Mouse (Mus musculus) liver, embryonic 13.5 days (tissue): ENCODE results near the gene Csnk2b. TPM values are rescaled to one million over a fixed set of nuclear protein-coding genes. Genes with fewer than 3 reads are reported as not detected.

Experiments
- ATAC-seq: fragments of 200-750 bp; cut with Nextera tagmentation; 2 replicates; pipeline ENCODE4 v1.8.0; 2017; ENCODE audit warnings: low read depth, mild to moderate bottlenecking, moderate number of reproducible peaks, moderate library complexity
- DNase-seq: peaks from one replicate; pipeline ENCODE4 v3.0.0; 2022
- H3K27ac ChIP-seq: fragments of 300-500 bp; sonication (generic); 2 replicates; pipeline ENCODE4 v1.5.1; 2015; ENCODE audit warnings: moderate library complexity, mild to moderate bottlenecking, inconsistent platforms
- H3K27me3 ChIP-seq: fragments of 300-500 bp; sonication (generic); 2 replicates; pipeline ENCODE4 v1.6.1; 2015; ENCODE audit warnings: mild to moderate bottlenecking, inconsistent platforms
- H3K36me3 ChIP-seq: fragments of 300-500 bp; sonication (generic); 2 replicates; pipeline ENCODE4 v1.6.1; 2015; ENCODE audit warnings: mild to moderate bottlenecking, inconsistent platforms
- H3K4me1 ChIP-seq: fragments of 300-500 bp; sonication (generic); replicated peaks from 2 replicates; pipeline ENCODE4 v1.6.1; 2015; ENCODE audit warnings: inconsistent platforms
- H3K4me2 ChIP-seq: fragments of 300-500 bp; sonication (generic); 2 replicates; pipeline ENCODE4 v1.6.1; 2015; ENCODE audit warnings: inconsistent platforms, mild to moderate bottlenecking, moderate library complexity
- H3K4me3 ChIP-seq: fragments of 300-500 bp; sonication (generic); replicated peaks from 2 replicates; pipeline ENCODE4 v1.5.1; 2015; ENCODE audit warnings: mild to moderate bottlenecking, inconsistent platforms
- H3K9ac ChIP-seq: fragments of 300-500 bp; sonication (generic); 2 replicates; pipeline ENCODE4 v1.6.1; 2015; ENCODE audit warnings: mild to moderate bottlenecking, inconsistent platforms
- H3K9me3 ChIP-seq: fragments of 300-500 bp; sonication (generic); replicated peaks from 2 replicates; pipeline ENCODE4 v1.6.1; 2016; ENCODE audit warnings: inconsistent platforms
- WGBS: fragments of 180-500 bp; shearing (Covaris S2); methylation state at CpG from one replicate; pipeline ENCODE4 v1.1.7; 2015; ENCODE audit not compliant: insufficient replicate concordance; 5-methylcytosine and 5-hydroxymethylcytosine counted together
- polyA plus RNA-seq: library from polyadenylated mRNA; unstranded; fragments of >200 nt; fragmentation: Nextera tagmentation; extraction: Ambion mirVana; gene quantifications from 2 replicates; pipeline ENCODE4 v1.2.1, GENCODE M21; 2015

The Csnk2b gene
- polyA plus RNA-seq, 1 experiment from 2014 or later = 182 TPM

DNA sequence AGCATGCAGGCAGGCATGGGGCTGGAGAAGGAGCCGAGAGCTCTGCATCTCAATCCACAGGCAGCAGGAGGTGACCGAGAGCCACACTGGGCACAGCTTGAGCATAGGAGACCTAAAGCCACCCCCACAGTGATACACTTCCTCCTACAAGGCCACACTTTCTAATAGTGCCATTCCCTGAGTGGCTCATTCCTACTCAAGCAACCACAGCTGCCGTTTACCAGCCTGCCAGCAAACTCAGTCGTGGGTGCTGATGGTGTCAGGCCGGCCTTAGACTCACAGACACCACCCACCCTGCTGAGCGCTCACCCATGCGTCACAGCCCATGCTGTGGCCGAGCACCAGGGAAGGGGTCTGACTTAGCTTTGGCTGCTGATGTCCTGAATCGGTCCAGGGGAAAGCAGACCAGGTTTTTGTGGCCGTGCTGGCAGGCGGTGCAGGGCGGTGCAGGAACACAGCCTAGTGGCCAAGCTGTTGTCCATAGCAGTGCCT is 24.6 kb downstream of the Csnk2b start:
- peaks cover 31% of the 10 kb centered on the region for H3K4me1 ChIP-seq
- H3K4me2 ChIP-seq = no peak overlapping the region
- WGBS = 87% methylated on average over 12 of the region's 12 CpGs
- H3K36me3 ChIP-seq = peaks cover 98% of the 10 kb centered on the region
- H3K27me3 ChIP-seq = no peaks in the 10 kb centered on the region
- no peak overlapping the region for H3K27ac ChIP-seq
- H3K9ac ChIP-seq = no peak overlapping the region
- H3K9me3 ChIP-seq = no peaks in the 10 kb centered on the region
- DNase-seq (no peak), ATAC-seq (no peak)
- H3K4me3 ChIP-seq = no peak overlapping the region

DNA sequence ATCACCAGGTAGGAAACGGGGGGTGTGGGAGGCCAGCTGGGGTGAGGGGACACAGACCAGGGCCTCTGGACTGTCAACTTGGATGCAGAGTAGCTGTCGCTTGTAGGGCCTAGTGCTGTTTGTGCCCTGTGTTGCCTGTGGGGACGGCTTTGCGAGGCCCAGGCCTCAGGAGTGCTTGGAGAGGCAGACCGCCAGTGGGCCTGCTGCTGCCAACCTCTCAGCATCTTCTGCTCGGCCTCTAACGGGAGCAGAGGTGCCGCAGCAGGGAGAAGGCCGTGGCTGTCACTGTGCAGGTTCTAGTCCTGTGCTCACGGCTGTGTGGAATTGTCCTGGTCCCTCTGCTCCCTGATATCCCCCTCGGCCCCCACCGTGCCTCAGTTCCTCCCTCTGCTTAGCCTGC is 25.3 kb downstream of the Csnk2b start:
- Histone ChIP-seq H3K9me3 (no peaks in the 10 kb centered on the region), H3K36me3 (peaks cover 97% of the 10 kb centered on the region), H3K4me3 (no peak overlapping the region), H3K27me3 (no peaks in the 10 kb centered on the region), H3K27ac (no peak overlapping the region), H3K4me2 (no peak overlapping the region), H3K4me1 (peaks cover 28% of the 10 kb centered on the region), H3K9ac (no peak overlapping the region)
- no peak for DNase-seq
- no peak for ATAC-seq
- WGBS = 88% methylated on average over 12 of the region's 12 CpGs

DNA sequence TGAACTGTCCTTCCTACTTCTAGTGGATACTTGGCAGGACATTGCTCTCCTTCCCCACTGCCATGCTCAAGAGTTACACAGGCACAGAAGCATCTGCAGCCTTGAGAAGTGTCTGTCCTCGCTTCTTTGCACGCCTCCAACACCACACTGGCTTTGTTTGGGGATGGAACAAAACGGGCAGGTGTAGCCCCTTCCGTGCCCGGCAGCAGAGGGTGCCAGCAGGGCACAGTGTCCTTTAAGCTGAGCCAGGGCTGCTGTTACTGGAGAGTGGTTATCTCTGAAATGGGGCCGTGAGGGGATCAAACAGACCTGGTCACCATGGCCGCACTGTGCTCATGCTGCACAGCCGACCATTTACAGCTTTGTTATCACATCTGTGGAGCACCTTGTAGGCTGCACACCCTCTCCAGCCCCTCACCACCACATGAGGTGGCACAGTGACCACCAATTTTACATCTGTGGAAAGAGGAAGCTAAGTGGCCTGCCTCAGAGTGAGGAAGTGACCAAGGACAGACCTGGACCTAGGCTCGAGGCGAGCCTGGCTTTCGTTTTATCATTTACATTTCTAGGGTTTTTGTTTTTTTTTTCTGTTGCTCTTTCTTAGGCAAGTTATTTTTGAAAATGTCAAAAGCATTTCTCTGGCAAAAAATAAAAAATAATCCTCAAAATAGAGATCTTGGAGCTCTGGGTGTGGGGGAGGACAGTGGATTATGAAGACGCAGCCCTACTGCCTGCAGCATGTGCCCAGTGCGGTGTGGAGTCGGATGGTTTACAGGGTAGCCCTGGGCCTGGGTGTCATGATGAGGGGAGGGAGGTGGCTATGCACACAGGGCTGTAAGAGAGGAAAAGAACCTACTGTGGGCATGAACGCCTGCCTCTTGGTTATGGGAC is 27.1 kb downstream of the Csnk2b start:
- WGBS = 78% methylated on average over 15 of the region's 15 CpGs
- Histone ChIP-seq H3K27ac (no peak overlapping the region), H3K4me1 (peaks cover 31% of the 10 kb centered on the region), H3K4me2 (no peak overlapping the region), H3K9me3 (no peaks in the 10 kb centered on the region), H3K27me3 (no peaks in the 10 kb centered on the region), H3K36me3 (peaks cover 89% of the 10 kb centered on the region), H3K4me3 (no peak overlapping the region), H3K9ac (no peak overlapping the region)
- no peak for DNase-seq
- ATAC-seq = no peak

DNA sequence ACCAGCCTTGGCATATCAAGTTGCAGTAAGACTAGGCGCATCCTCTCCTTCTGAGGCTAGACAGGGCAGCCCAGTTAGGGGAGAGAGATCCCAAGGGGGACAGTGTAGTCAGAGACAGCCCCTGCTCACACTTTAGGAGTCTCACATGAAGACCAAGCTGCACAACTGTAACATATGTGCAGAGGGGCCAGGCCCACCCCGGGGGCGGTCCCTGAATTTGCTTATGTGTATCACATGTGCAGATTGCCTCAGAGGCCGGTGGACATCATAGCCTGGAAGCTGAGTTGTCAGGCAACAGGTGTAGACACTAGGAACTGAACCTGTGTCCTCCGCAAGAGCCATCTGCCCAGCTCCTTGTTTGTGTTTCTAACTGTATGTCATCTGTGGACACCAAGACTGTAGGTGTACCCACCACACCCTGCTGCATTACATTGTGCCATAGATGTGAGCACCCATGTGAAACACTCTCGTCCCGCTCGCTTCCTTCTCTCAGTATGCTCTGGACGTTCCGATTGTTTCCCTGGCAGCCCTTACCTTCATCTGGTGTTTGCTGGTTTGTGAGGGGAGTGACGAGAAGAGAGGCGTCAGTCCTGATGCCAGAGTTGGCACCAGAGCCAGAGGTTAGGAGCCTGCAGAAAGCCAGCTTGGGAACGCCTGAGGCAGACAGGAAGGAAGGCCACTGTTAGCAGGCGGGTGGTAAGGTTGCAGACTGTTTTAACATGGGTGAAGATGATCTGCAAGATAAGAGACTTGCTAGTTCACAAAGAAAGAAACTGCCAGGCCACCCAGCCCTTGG is 29.3 kb downstream of the Csnk2b start:
- Histone ChIP-seq H3K9me3 (no peaks in the 10 kb centered on the region), H3K9ac (no peak overlapping the region), H3K4me3 (no peak overlapping the region), H3K4me1 (peaks cover 38% of the 10 kb centered on the region), H3K4me2 (no peak overlapping the region), H3K36me3 (peaks cover 70% of the 10 kb centered on the region), H3K27ac (no peak overlapping the region), H3K27me3 (no peaks in the 10 kb centered on the region)
- WGBS = 86% methylated on average over 14 of the region's 14 CpGs
- ATAC-seq (no peak), DNase-seq (no peak)

DNA sequence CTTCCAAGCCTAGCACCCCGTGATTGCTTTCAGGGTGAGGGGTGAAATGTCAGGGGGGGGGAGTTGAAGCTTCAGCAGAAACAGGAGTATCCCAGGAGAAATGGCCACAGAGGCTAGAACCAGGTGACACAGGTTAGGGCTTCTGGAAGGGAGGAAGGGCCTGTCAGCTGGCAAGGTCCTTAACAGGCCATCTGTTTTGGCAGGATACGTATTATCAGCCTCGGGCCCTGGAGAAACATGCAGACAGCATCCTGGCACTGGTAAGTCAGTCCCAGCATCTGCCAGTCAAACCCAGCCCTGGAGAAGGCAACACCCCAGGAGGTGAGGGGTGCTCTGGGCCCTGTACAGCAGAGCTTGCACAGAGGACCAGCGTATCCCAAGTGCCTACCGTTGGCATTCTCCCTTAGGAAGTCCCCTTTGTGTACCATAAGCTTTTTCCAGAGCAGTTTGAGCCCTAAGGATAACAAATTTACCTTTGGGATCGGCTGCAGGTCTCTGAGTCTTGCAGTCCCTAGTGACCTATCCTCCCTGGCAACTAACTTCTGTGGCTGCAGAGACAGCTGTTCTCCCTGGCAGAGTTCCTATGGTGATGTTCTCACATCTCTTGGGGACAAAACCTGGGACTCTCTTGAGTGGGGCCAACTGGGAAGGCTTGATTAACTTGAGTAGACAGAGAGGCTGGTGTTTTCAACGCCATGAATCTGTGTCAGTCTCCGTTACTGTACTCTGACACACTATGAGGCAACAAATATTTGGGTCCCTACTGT is 31.5 kb downstream of the Csnk2b start:
- no peaks in the 10 kb centered on the region for H3K9me3 ChIP-seq
- WGBS = 57% methylated on average over 8 of the region's 8 CpGs
- peak overlapping the region; percentile 87 for H3K9ac ChIP-seq
- H3K27me3 ChIP-seq = 0 out of 2 replicates have a peak, but pooled peaks cover 4% of the 10 kb centered on the region
- peaks cover 47% of the 10 kb centered on the region for H3K36me3 ChIP-seq
- H3K4me3 ChIP-seq = peak overlapping the region; percentile 74
- DNase-seq (peak; percentile 67), ATAC-seq (peak; percentile 59)
- H3K27ac ChIP-seq = peak overlapping the region; percentile 91
- H3K4me1 ChIP-seq = peaks cover 43% of the 10 kb centered on the region
- H3K4me2 ChIP-seq = peak overlapping the region; percentile 79

DNA sequence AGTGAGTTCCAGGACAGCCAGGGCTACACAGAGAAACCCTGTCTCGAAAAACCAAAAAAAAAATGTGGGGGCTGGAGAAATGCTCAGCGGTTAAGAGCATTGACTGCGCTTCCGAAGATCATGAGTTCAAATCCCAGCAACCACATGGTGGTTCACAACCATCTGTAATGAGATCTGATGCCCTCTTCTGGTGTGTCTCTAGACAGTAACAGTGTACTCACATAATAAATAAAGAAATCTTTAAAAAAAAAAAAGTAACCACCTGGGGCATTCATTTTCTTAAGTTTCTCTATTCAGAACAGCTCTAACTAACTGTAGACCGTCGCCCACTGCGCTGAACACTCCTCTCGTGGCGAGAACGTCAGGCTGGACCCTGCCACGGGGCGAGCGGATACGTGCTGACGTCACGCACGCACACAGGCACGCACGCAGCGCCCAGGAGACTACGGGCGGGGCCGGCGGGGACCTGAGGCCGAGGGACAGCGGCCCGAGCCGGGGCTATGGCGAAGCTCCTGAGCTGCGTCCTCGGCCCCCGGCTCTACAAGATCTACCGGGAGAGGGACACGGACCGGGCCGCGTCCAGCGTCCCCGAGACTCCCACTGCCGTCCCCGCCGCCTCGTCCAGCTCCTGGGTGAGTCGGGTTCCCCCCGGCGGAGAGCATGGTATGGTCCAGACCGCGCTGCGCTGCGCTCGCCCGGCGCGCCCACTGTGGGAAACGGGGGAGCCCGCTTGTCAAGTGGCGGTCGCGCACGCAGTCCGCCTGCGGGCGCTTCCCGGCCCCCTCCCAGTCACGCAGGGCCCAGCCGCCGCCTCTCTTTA is 32.8 kb downstream of the Csnk2b start, which contains the start of gene Abhd16a:
Gene Abhd16a (plus strand): TSS at position 439 of the 820 bp plus-strand sequence.
- H3K9me3 ChIP-seq = no peaks in the 10 kb centered on the region
- peaks cover 49% of the 10 kb centered on the region for H3K4me1 ChIP-seq
- H3K36me3 ChIP-seq = peaks cover 34% of the 10 kb centered on the region
- peak within 1 kb of the TSS; percentile 79 for H3K4me2 ChIP-seq
- DNase-seq (peak; percentile 92), ATAC-seq (peak; percentile 96)
- WGBS = 2% methylated on average over 66 of the region's 67 CpGs
- peak within 1 kb of the TSS; percentile 74 for H3K4me3 ChIP-seq
- 0 out of 2 replicates have a peak, but pooled peaks cover 4% of the 10 kb centered on the region for H3K27me3 ChIP-seq
- H3K27ac ChIP-seq = peak within 1 kb of the TSS; percentile 91
- H3K9ac ChIP-seq = peak within 1 kb of the TSS; percentile 87

DNA sequence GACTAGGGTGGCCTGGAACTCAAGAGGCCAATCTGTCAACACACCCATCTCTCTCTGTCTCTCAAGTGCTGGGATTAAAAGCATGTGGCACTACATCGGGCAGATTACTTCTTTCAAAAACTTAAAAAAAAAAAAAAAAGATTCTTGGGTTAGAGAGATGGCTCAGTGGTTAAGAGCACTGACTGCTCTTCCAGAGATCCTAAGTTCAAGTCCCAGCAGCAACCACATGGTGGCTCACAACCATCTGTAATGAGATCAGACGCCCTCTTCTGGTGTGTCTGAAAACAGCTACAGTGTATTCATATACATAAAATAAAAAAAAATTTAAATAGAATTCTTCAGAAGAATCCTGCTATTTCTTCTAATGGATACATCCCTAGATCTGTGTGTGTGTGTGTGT is 33.7 kb downstream of the Csnk2b start:
- WGBS = 34% methylated on average over 2 of the region's 2 CpGs
- no peak for ATAC-seq

DNA sequence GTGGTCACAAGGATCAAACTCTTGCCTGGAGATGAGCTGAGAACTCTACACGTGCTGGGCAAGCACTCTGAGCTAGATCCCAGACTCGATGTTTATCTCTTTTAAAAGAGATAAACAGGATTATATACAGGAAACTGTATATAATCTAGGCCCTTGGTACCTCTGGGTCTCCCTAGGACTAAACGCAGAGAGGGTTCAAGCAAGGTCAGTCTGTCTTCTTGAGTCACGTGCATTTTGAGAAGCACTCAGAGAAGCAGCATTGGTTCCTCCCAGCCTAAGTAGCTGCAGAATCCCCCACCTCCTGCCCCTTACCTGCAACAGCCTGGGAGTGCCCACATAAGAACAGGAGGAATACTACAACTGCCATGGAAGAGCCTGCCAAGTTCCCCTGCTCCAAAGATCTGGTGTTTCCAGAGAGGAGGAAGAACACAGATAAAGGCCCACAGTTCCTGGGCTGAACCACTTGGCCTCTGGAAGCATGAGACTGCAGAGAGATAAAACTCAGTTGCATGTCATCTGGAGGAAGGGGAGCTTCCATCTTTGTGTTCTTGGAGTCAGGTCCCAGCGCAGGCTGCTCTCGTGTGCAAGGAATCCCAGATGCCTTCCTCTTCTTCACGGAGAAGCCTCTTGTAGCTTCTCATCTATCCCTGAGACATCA is 36.5 kb downstream of the Csnk2b start, which contains the start of gene Ly6g6f:
Gene Ly6g6f (minus strand): TSS at position 403 of the 658 bp plus-strand sequence.
- Histone ChIP-seq H3K27ac (peak within 1 kb of the TSS; percentile 43), H3K4me1 (peaks cover 37% of the 10 kb centered on the region), H3K36me3 (no peaks in the 10 kb centered on the region; the same call in 1 of the 2 replicates), H3K9me3 (no peaks in the 10 kb centered on the region), H3K4me2 (no peak within 1 kb of the TSS), H3K4me3 (no peak within 1 kb of the TSS), H3K9ac (no peak within 1 kb of the TSS; the same call in 1 of the 2 replicates), H3K27me3 (0 out of 2 replicates have a peak, but pooled peaks cover 4% of the 10 kb centered on the region)
- DNase-seq (no peak), ATAC-seq (no peak)
- 40% methylated on average over 7 of the region's 7 CpGs for WGBS

More for the DNA sequence above, 33.7 kb downstream of the Csnk2b start:
- Histone ChIP-seq H3K4me1 (peaks cover 53% of the 10 kb centered on the region), H3K4me3 (no peak overlapping the region), H3K36me3 (peaks cover 25% of the 10 kb centered on the region), H3K9ac (no peak overlapping the region), H3K27me3 (0 out of 2 replicates have a peak, but pooled peaks cover 4% of the 10 kb centered on the region), H3K9me3 (no peaks in the 10 kb centered on the region), H3K4me2 (no peak overlapping the region), H3K27ac (no peak overlapping the region)
- no peak for DNase-seq

DNA sequence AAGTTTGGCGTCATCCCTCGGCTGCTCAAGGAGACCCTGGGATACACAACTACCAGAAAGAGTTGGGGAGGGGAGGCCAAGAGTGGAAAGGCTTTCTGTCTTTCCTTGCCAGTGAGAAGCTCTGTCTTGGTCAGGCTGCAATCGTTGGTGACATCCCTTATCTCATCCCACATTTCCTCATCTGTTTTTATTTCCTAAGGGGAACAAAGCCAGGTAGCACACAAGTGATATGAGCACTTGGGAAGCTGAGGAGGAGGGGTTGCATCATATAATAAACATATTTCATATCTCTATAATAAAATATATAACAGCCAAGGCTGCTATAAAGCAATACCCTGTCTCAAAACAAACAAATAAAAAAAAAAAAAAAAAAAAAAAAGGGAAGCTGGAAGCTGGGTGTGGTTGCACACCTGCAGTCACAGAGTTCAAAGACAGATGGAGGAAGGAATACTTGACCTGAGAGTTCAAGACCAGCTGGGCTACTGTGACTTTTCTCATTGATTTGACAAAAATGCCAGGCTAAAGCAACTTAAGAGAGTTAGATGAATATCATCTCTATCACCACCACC is 37.8 kb downstream of the Csnk2b start:
- Histone ChIP-seq H3K27ac (peak overlapping the region; percentile 7; the same call in 1 of the 2 replicates), H3K36me3 (no peaks in the 10 kb centered on the region), H3K4me1 (peaks cover 44% of the 10 kb centered on the region), H3K9me3 (no peaks in the 10 kb centered on the region), H3K4me3 (no peak overlapping the region), H3K4me2 (no peak overlapping the region), H3K9ac (no peak overlapping the region), H3K27me3 (0 out of 2 replicates have a peak, but pooled peaks cover 4% of the 10 kb centered on the region)
- DNase-seq (no peak), ATAC-seq (no peak)
- 47% methylated on average over 3 of the region's 3 CpGs for WGBS
